Mouse (Mus musculus) left cerebral cortex, adult 2 months (tissue): ENCODE results near the gene Dync1i2. TPM values are rescaled to one million over a fixed set of nuclear protein-coding genes. Genes with fewer than 3 reads are reported as not detected.
A peak's percentile ranks its signal among the peaks of the same experiment; 100 is the strongest.

Experiments
- DNase-seq, 2 experiments: peaks; one replicate each; pipeline ENCODE4 v3.0.0; 2021 to 2022; ENCODE audit warnings: low spot score in 2 of 2, mixed read lengths in 1 of 2; ENCODE audit errors: extremely low spot score in 1 of 2
- H3K27ac ChIP-seq: fragments of 200-600 bp; 2 replicates; pipeline ENCODE4 v1.8.1; 2022
- H3K4me3 ChIP-seq: fragments of 200-600 bp; 2 replicates; pipeline ENCODE4 v1.8.1; 2022
- CTCF ChIP-seq: fragments of 200-600 bp; IDR thresholded peaks from 2 replicates; pipeline ENCODE4 v1.8.1; 2022; ENCODE audit warnings: antibody characterized with exemption, mild to moderate bottlenecking, moderate library complexity
- intact Hi-C: fragments of 180-260 bp; cut with DNase I; formaldehyde crosslinking; loops from one replicate; pipeline ENCODE4 v1.15.1; 2025
- total RNA-seq, 2 experiments: library from RNA; stranded (reverse); gene quantifications; 2 replicates each; pipeline ENCODE4 v1.2.3; 2021

Gene Dync1i2
- total RNA-seq, 2 experiments from 2014 or later: 129 to 136 TPM

- DNase-seq: no peak
- intact Hi-C loops: loop anchor here (5.0 kb wide), 1 partner anchor 54 kb away; no protein-coding TSS in a partner anchor
- H3K27ac ChIP-seq: no peak overlapping the region
- no peak for TF ChIP-seq CTCF
- H3K4me3 ChIP-seq: no peak overlapping the region
These were observed 410 bp upstream of the Dync1i2 start for GRCm38 (mm10) chr2:71211096-71211495.

GRCm38 (mm10) chr2:71212360-71212726 is 837 bp downstream of the Dync1i2 start:
- intact Hi-C loops: loop anchor here (5.0 kb wide), 1 partner anchor 55 kb away; no protein-coding TSS in a partner anchor
- DNase-seq: no peak
- peak overlapping the region; percentile 90; the same call in 1 of the 2 replicates for H3K27ac ChIP-seq

GRCm38 (mm10) chr2:71221020-71221419 is 9.5 kb downstream of the Dync1i2 start:
- TF ChIP-seq CTCF: no peak
- no peak for DNase-seq
- no peak overlapping the region for H3K4me3 ChIP-seq
- H3K27ac ChIP-seq: no peak overlapping the region
- intact Hi-C loops: no loop called here

More at GRCm38 (mm10) chr2:71212360-71212726, 837 bp downstream of the Dync1i2 start:
- H3K4me3 ChIP-seq: peak overlapping the region; percentile 87
- TF ChIP-seq CTCF: no peak

GRCm38 (mm10) chr2:71227398-71227797 is 15.9 kb downstream of the Dync1i2 start:
- peak; percentile 64 for TF ChIP-seq CTCF
- no peak for DNase-seq
- Histone ChIP-seq H3K4me3 (no peak overlapping the region), H3K27ac (no peak overlapping the region)
- intact Hi-C loops: no loop called here

- TF ChIP-seq CTCF: no peak
- intact Hi-C loops: no loop called here
- Histone ChIP-seq H3K4me3 (no peak overlapping the region), H3K27ac (no peak overlapping the region)
- DNase-seq: no peak
These were observed 18.1 kb downstream of the Dync1i2 start for GRCm38 (mm10) chr2:71229603-71230002.

- intact Hi-C loops: no loop called here
- Histone ChIP-seq H3K27ac (no peak overlapping the region), H3K4me3 (no peak overlapping the region)
- TF ChIP-seq CTCF: no peak
- DNase-seq: no peak
These were observed 20.4 kb downstream of the Dync1i2 start for GRCm38 (mm10) chr2:71231951-71232350.

GRCm38 (mm10) chr2:71232976-71233375 is 21.5 kb downstream of the Dync1i2 start:
- Histone ChIP-seq H3K27ac (no peak overlapping the region), H3K4me3 (no peak overlapping the region)
- DNase-seq: no peak
- intact Hi-C loops: no loop called here
- TF ChIP-seq CTCF: no peak

GRCm38 (mm10) chr2:71235420-71235819 is 23.9 kb downstream of the Dync1i2 start:
- intact Hi-C loops: no loop called here
- Histone ChIP-seq H3K4me3 (no peak overlapping the region), H3K27ac (no peak overlapping the region)
- no peak for TF ChIP-seq CTCF
- no peak for DNase-seq

GRCm38 (mm10) chr2:71236009-71236408 is 24.5 kb downstream of the Dync1i2 start:
- no peak for DNase-seq
- H3K27ac ChIP-seq: no peak overlapping the region
- intact Hi-C loops: no loop called here
- H3K4me3 ChIP-seq: no peak overlapping the region
- TF ChIP-seq CTCF: no peak

- intact Hi-C loops: loop anchor here (10.0 kb wide), 1 partner anchor 537 kb away; no protein-coding TSS in a partner anchor
- DNase-seq: no peak
- Histone ChIP-seq H3K4me3 (no peak overlapping the region), H3K27ac (no peak overlapping the region)
- no peak for TF ChIP-seq CTCF
These were observed 30.0 kb downstream of the Dync1i2 start for GRCm38 (mm10) chr2:71241505-71241904.

GRCm38 (mm10) chr2:71242180-71242579 is 30.7 kb downstream of the Dync1i2 start:
- Histone ChIP-seq H3K27ac (no peak overlapping the region), H3K4me3 (no peak overlapping the region)
- no peak; the same call in 1 of the 2 replicates for TF ChIP-seq CTCF
- no peak for DNase-seq
- intact Hi-C loops: loop anchor here (10.0 kb wide), 1 partner anchor 537 kb away; no protein-coding TSS in a partner anchor

- no peak overlapping the region for H3K27ac ChIP-seq
- no peak overlapping the region for H3K4me3 ChIP-seq
- intact Hi-C loops: loop anchor here (10.0 kb wide), 1 partner anchor 538 kb away; no protein-coding TSS in a partner anchor
- no peak for TF ChIP-seq CTCF
- DNase-seq: no peak
These were observed 31.7 kb downstream of the Dync1i2 start for GRCm38 (mm10) chr2:71243058-71243672.

- TF ChIP-seq CTCF: no peak
- DNase-seq: no peak
- no peak overlapping the region for H3K4me3 ChIP-seq
- H3K27ac ChIP-seq: no peak overlapping the region
- intact Hi-C loops: loop anchor here (10.0 kb wide), 1 partner anchor 540 kb away; no protein-coding TSS in a partner anchor
These were observed 33.3 kb downstream of the Dync1i2 start for GRCm38 (mm10) chr2:71244807-71245206.
